Mouse (Mus musculus) adrenal gland, adult 18-20 months (tissue): ENCODE measurements at regions not wholly inside any gene's neighbourhood (a gene's known extent, or its start where the extent isn't known, plus 50 kb on each side); places are given as distances from the start of the nearest gene placed in this dataset.

ENCODE experiments used
- DNase-seq, 2 experiments: peaks; one replicate each; pipeline ENCODE4 v3.0.0; 2021 to 2022; ENCODE audit warnings: low spot score in 2 of 2

DNA sequence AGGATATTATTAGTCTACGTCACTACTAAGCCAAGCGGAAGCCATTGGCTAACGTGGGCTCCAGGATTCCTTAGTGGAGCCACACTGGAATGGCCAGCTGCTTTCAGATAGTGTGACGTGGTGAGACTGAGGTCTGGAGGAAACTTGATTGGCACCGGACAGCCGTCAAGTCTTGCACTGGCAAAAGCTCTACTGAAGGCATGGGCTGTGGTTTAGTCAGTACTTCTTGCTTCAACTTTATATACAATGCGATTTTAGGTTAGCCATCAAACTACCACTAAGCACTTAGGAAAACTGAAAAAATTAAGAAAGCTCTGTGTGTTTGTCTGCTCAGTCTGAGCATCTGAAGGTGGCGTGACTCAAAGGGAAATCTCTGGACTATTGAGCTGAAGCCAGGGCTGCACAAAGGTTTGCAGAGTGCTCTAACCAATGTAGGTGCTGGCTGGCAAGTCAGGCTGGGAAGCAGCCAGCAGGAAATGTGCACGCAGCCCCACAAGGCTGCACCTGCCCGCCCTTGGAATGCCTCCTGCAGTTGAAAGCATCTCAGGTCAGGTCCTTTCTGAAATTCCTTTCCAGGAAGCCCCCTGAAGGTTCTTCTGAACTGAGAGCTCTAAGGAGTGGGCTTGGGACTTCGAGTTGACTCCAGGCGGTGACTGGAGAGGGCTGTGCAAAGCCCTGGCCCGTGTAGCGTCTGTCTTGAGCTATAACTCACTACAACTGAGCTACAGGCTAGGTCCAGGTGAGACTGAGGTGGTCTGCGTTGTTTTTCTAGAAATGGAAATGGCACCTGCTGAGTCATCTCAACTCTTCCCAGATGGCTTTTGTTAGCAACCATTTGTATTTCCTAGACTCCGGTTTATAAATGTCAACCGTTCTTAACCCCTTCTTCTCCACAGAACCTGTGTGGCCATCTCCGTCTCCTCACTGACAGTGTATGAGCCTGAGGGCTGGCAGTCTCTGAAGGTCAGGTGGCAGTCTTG lies 172.2 kb upstream of the Id2 start:
- DNase-seq = no peak

DNA sequence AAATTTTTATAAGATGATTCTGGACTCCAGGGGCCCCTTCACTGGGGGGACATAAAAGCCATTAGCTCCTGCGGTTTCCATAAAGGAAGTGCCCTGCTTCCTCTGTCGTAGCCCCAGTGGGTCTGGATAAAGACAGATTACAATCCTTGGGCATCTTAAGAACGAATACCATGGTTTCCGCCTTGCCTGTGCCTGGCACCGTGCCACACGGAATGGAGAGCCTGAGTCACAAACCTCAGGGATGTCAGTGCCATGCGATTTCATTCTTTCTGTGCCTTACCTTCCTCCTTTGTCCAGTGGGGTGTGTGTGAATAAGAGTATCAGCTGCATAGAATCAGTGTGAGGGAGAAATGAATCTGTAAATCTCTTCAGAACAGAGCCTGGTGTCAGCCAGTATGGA lies 171.4 kb upstream of the Id2 start:
- no peak for DNase-seq

DNA sequence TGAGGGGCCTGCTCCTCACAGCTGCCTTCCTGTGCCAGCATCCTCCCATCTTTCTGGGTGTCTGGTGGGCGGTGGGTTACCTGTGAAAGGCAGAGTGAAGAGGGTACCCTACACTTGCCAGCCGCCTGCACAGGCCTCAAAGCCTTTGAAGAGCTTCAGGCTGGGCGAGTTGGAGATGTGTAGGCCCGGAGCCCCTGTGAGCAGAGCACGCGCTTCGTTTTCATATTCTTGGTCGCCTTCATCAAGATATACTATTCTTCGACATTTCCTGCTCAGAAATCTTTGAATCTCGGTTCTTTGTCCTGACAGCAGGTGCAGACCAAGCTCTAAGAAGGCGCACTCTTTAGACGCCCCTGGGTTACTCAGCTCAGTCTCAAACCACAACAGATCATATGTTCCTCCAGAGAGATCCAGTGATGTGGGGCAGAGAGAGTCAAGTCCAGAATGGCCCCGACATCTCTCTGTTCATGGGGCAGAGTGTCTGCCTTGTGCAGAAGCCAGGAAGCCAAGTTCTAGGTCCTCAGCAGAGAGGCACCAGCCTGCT lies 170.7 kb upstream of the Id2 start:
- no peak for DNase-seq

DNA sequence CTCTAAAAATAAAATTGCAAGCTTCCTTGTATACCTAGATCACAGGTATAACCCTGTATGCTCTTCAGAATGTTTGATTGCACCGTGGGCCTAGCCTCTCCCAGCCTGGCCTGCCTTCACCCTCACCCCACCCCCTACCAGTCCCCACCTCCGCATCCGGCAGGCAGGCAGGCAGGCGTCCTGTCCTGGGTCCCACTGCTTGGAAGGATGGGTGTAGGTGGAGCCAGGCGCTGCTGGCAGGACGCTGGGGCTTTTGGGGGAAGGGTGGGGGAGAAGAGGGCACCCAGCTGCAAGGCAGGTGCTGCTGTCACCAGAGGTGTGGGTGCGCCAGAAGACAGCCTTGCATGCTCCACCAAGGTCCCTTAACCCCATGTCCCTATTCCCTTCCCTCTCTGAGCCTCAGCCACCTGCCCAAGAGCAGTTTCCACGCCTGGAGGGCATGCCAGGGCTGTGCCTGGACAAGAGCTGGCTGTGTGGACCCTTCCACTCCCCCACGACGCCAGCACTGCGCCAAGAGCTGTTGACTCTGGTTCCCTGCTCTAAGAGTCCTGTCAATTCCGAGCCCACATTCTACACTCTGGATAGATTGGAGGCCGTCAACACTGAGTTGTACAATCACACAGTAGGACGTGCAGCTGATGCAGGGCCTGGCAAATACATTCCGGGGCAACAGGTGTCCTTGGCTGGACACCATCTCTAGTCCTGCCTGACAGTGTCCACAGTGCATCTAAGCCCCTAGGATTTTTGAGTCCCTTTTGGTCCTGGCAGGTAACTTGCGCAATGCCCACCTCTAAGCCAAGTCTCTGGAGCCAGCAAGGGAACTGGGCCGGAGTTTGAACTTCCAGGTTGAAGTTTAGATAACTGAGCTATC lies 170.0 kb upstream of the Id2 start:
- DNase-seq = no peak

DNA sequence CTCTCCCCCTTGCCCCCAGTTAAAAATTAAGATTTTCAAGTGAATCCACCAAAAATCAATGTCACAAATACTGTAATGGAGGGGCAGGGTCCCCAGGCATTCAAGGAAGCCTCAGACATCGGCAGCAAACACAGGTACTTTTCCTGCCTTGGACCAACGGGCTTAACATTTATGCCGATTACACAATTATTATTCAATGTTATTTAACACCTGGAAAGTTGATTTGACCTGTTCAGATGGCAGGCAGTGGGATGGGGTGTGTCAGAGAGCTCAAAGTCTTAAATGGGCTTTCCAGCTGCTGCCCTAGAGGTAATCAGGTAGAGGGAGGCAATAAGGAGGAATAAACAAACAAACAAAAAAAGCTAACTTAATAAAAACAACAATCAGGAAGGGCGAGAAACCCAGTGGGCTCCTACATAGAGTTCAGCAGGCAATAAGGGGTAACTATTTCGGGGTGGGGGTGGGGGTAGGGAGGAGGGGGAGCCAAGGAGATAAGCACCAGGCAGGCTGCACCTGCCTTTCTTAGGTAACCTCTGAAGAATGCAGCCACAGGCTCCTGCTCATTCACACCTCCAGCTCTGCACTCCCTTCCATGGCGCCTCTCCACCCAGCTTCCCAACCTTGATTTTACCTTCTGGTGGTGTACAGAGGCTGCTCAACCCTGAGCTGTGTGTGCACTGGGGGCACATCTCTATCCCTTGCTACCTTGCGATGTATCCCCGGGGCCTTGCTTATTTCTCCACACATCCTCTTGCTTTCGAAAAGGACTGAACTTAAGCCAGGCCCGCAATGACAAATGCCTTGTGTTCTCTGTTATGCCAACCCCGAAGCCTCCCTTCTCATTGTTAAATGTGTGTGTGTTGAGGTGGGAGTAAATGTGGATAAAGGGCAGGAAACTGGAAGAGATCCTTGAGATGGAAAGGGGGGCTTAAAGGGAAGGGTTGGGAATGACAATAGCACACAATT lies 168.9 kb upstream of the Id2 start:
- DNase-seq = no peak

DNA sequence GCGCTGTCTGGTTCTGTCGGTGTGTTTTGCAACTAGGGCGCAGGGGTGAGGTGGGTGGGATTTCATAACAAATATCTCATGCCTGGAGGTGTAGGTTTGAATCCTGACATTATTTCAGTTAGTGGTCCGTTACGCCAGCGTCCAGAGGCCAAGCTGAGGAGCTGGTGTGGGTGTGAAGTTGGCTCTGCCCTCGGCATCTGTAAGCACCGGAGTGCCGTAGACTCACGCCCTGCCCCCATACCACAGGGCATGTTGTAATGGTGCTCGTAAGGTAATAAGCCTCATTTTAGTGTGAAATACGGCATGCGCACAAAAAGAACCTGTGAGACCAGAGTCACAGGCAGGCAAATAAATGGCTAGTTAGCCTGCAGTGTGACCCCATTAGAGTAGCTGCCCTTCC lies 168.1 kb upstream of the Id2 start:
- DNase-seq = no peak

DNA sequence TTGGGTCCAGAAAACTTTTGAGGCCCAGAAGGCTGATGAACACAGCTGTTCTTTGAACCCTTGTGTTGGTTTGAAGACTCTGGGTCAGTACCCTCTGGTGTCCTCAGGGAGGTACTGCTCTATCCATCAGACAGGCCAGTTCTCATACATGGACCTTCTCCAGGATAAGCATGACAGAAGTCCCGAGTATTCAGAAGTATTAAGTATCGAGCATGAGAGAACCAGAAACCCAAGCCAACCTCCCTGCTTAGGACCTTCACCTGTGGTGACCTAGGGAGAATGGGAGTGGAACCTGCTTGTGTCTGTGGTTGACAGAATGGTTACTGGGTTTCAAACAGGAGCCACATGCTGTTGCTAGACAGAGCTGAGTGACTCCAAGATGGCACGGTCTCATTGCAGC lies 167.5 kb upstream of the Id2 start:
- DNase-seq = no peak

DNA sequence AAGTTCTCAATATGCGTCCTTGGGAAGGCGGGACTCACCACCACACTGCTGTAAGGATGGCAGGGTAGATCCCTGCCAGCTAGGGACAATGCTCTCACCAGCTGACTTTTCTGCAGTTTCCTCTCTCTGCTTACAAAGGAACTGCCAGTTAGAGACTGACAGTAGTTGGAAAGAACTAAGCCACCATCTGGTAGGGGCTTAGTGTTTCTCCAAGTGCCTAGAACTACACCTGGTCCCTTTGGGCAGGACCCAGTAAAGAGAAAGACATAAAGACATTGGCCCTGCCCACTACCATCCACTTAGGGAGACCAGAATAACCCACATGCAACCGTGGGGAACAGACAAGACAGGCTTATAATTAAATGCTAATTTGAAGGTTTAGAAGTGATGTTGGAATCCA lies 165.5 kb upstream of the Id2 start:
- DNase-seq = no peak

DNA sequence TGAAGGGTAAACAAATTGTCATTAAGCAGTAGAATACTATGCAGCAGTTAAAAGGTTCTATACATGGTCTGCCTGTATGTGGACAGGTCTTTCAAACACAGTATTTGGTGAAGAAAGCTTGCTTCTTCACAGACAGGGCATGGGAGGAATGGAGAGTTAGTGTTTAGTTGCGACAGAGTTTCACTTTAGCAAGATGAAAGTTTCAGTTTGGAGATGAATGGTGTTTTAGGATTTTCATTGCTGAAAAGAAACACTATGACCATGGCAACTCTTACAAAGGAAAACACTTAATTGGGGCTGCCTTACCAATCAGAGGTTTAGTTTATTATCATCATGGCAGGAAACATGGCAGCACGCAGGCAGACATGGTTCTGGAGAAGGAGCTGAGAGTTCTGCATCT lies 162.2 kb upstream of the Id2 start:
- no peak for DNase-seq

DNA sequence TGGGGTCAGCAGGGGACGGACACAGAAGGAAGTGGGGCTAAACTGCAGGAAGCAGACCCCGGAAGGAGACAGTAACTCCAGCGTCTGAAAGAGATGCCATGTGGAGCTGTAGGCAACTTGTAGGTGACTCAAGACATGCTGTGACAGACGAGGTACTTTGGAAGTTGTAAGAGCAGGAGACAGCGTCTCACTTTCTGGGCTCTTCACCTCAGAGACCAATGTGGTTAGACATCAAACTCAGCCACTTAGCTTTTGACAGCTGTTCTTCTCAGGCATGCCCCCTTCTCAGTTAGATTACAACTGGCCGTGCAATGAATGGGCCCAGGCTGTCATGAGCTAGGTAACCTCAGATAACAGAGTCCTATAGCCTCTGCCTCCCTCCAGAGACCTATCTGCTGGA lies 159.3 kb upstream of the Id2 start:
- DNase-seq = no peak

DNA sequence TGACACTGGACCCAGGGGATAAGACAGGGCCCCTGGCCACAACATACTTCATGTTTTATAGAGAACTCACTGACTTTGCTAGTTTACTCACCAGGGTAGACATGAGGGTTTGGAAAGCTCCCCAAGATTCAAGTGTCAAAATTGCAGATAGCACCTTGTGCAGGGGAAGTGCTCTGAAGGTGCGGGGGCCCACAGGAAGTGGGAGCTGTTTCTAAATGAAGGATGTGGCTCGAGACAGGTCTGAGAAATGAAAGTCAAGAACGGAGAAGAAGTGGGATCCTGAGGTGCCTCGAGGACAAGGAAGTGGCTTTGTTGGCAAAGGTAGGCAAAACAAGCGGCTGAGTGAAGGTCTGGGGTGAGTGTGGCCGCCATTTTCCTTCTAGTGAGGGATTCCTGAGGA lies 157.8 kb upstream of the Id2 start:
- DNase-seq = no peak

DNA sequence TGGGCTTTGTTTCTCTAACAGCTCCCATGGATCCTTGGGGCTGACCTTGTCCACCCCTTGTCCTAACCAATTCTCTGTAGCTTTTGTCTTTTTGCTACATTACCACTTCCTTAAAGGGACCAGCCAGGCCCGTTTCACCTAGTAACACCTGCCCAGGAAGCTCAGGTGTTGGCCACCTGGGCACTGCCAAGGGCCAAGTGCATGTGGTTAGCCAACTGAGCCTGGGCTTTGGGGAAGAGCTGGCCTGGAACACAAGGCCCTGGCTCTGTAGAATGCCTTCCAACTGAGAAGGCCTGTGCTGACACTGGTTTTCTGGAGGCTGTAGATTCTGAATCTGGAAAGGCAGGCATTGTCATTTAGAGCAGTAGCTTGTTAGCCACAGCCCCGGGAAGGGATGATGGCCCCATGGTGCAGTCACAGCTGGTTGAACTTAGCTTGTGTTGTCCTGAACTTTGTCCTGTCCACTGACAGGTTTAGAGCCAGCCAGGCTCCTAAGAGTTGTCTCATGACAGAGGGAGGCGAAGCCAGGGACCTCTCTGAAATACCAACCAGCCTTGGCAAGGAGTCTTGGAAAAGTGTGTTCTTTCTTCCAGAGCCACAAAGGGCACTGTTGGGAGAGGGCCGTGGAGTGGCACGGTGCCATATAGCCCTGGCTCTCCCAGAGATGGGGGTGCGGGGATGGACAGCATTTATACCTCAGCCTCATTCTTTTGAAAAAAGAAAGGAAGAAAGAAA lies 156.0 kb upstream of the Id2 start:
- DNase-seq = no peak

DNA sequence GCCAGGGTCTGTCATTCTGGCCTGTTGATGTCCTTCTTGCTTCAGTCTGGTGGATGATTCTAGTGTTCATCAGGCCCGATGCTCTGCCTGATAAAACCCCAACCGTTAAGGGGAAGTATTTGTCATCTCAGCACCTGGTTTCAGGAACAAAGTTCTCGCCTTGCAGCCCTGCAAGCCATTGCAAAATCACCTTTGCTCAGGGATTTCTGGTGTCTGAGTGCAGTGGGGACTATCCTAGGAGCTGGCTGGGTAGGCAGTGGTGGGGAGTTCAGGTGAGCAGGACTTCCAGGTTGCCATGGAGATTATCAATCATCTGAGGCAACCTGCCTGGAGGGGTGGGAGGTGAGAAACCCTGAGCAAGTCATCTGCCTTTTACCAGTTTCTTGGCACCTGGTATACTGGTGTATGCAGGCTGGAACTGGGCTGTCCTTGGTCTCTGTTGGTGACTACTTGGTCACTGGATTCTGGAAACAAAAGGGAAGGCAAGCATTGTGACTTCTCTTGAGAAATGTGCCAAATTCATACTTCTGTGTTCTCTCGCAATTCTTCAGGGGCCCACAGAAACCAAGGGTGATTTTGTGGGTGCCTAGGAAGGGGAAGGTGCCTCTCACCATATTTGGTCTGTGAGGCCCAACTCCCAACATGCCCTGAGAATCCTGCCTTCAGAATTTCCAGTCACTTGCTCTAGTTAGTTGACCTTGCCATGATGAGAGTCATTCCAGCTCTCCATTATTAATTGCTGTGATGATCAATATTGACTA lies 154.7 kb upstream of the Id2 start:
- no peak for DNase-seq

DNA sequence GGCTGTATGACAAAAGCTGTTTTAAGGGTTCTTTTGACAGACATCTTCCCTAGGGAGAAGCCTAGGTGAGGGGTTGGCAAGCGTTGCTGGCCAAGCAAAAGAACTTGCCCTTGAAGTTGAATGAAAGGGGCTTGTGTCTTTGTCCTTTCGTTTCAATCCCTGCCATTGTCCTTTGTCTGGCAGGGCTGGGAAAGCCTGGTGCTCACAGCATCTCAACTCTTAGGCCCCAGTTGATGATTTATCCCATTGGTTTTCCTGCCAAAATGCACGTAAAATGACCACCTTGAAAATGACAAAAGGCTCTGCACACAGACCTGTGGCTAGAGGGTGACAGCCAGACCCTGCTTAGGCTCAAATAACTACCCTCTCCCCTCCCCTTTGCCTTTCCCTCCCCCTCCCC lies 153.9 kb upstream of the Id2 start:
- no peak for DNase-seq

DNA sequence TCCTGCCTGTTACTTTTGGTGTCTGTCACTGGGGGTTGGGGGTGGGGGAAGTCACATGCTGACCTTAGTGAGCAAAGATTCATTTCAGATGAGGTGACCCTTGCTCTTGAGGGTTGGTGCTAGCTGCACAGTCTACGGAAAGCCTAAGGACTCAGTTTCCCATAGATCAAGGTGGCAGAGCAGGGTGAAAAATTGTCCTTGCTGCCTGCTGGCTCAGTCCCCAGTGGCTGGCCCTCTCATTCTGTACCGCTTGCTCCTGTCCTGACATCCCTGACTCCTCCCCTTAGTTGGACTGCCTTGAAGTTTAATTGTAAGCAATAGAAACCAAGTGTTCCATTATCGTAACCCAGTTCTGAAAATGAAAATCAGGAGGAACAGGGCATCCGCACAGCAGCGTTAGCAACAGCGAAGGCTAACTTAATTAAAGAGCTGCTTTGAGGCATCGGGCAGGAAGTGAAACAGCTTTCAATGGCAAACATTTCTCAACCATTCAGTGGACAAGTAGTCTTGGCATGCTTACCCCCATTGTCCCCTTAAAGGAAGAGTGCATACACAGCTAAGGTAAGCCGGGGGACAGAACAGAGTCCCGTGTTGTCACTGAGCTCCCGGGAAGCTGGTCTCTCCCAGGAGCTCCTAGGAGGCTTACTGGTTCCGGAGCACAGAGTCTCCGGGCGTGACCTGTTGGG lies 151.9 kb upstream of the Id2 start:
- DNase-seq = no peak

DNA sequence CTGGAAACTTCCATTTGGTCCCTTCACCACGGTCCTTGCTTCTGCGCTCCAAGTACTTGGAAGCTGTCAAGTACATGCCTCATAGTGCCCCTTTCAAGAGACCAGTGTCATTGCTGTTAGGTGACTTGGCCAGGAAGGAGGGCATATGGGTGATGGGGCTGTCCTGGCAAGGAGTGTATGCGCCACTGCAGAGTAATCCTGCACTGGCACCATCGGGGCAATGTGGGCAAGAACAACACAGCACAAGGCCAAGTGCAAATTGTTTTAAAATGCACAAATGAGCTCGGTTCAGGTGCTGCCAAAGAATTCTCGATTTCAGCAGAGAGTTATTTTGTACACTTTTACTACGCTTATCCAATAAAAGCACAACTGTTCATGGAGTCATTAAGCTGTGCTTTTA lies 149.6 kb upstream of the Id2 start:
- DNase-seq = no peak

DNA sequence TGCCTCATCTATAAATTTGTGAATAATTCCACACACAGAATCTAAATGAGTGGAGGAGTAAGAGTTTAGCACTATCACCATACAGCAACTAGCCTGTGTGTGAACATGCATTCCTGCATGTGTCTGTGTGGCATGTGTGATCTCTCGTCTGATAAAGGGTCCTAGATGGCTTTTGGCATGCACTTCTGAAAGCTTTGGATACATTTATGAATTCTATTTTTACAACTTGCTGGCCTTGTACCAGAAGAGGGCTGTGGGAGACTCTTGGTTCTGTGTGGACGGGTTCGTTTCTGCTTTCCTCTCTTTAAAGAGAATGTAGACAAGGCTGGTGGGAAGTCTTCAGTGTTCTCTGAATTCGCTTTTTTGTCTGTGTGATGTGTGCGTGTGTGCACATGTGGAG lies 148.7 kb upstream of the Id2 start:
- no peak for DNase-seq

DNA sequence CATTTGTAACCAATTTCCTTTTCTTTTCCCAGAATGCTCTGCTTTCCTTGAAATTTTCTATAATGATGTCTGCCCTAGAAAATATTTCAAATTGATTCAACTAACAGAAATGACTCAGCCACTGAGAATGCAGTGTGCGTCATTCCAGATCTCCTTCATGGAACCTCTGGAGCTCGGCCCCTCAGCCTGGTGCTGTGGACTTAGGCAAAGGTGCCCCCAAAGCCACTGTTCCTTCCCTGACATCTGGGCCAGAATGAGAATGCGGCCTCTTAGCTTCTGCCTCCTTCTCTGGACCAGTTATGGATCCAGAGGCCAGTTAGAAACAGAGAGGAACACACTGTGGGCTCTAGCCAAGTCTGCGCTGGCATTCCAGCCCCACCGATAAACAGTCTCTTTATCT lies 148.3 kb upstream of the Id2 start:
- DNase-seq = peak in 1 of 2 experiments; percentile 40

DNA sequence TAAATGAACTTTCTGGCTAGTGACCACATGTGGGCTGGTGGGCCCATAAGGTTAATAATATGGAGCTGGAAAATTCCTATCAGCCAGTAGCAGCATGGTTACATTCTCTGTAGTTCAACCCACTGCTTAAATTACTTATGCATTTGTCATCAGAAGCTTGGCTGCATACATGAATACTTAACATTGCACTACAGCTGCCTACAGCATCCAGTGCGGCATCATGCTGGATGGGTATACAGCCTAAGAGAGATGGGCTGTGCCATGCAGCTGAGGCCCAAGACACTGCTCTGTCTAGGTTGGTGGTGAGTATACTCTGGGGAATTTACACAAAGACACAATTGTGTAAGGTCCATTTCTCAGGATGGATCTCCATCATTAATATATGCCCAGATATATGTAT lies 147.7 kb upstream of the Id2 start:
- DNase-seq = no peak
